Mouse (Mus musculus) spleen, adult 2 months (tissue): ENCODE measurements around the gene Gon7. TPM values are rescaled to one million over a fixed set of nuclear protein-coding genes. Genes with fewer than 3 reads are reported as not detected.

Experiments
- DNase-seq, 2 experiments: peaks; one replicate each; pipeline versions ENCODE4 v3.0.0 to v3.0.0-alpha.2; 2012 to 2021; ENCODE audit warnings: low spot score in 2 of 2, low read depth in 1 of 2
- H3K27ac ChIP-seq: fragments of 200-500 bp; 2 replicates; pipeline ENCODE4 v1.5.1; 2012; ENCODE audit warnings: low read length, inconsistent platforms; ENCODE audit not compliant: insufficient read depth
- H3K27me3 ChIP-seq: fragments of 200-500 bp; 2 replicates; pipeline ENCODE4 v1.6.1; 2012; ENCODE audit warnings: mild to moderate bottlenecking, moderate library complexity, low read length, inconsistent platforms; ENCODE audit not compliant: control insufficient read depth, insufficient read depth
- H3K36me3 ChIP-seq: fragments of 200-500 bp; 2 replicates; pipeline ENCODE4 v1.6.1; 2012; ENCODE audit warnings: mild to moderate bottlenecking, low read length, inconsistent platforms; ENCODE audit not compliant: control insufficient read depth, insufficient read depth
- H3K4me1 ChIP-seq: fragments of 200-500 bp; 2 replicates; pipeline ENCODE4 v1.6.1; 2011; ENCODE audit warnings: inconsistent platforms; ENCODE audit not compliant: control insufficient read depth, insufficient read depth, insufficient read length
- H3K4me3 ChIP-seq: fragments of 200-500 bp; 2 replicates; pipeline ENCODE4 v1.5.1; 2011; ENCODE audit warnings: mild to moderate bottlenecking, inconsistent platforms; ENCODE audit not compliant: insufficient read depth, insufficient read length; ENCODE audit errors: extremely low read depth
- CTCF ChIP-seq: fragments of 200-500 bp; IDR thresholded peaks from 2 replicates; pipeline ENCODE4 v1.5.1; 2011; ENCODE audit warnings: mild to moderate bottlenecking, inconsistent platforms; ENCODE audit not compliant: insufficient read depth, insufficient read length, insufficient replicate concordance; ENCODE audit errors: extremely low read depth
- POLR2A ChIP-seq: fragments of 200-500 bp; IDR thresholded peaks from 2 replicates; pipeline ENCODE4 v1.6.1; 2011; ENCODE audit warnings: low read depth, low read length, inconsistent platforms
- WGBS: fragments of 180-500 bp; shearing (Covaris S2); methylation state at CpG from one replicate; pipeline ENCODE4 v1.1.7; 2018; 5-methylcytosine and 5-hydroxymethylcytosine counted together
- polyA plus RNA-seq: library from polyadenylated mRNA; depleted of rRNA; stranded (reverse); fragments of >200 nt; gene quantifications from 2 replicates; pipeline ENCODE4 v1.2.3, GENCODE M21; 2012

Gene Gon7
- polyA plus RNA-seq, 1 experiment = 11.3 TPM

DNA sequence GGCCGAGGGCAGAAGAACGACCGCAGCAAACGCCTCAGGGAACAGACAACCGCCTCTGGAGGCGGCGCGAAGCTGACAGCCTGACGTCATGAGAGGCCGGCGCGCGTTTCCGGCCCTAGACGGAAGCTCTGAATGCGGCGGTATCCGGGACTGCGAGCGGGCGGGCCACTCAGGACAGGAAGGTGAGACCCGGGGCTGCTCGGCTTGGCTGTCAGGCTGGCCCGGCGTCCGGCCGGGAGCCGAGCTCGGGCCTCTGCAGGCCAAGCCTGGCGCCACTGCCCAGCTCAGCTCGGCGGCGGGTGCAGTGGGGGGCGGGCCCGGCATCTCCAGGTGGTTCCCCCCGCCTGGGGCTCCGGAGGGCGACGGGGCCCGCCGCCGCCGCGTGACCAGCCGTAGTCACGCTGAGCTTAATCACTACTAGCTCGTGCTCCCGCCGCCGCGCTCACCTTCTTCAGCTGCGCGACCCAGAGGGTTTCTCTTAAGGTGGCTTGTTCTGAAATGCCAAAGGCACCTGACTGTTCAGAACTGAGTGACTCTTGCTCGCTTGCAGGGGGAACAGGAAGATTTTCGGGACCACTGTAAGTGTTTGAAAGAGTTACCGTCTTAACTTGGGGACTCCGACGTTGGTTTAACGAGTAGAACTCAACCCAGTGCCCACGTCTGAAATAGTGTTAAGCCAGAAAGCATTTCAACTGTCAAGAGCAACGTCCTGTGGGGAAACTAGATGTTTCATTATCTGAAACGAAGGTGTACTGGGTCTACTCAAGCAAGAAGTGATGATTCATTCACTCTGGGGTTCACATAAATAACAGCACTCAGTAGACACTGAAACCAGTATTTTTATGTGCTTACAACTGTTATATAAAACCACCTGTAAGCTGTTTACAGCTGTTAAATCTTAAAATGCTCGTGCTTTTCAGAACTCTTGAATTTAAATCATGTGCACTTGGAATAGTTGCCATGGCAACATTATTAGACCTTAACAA is 13.7 kb downstream of the Gon7 start, which contains the start of the genes Moap1 and Tmem251:
Gene Moap1, minus strand, starts transcription at position 73 of the 986 bp plus-strand sequence.
Gene Tmem251, plus strand, starts transcription at position 174 of the 986 bp plus-strand sequence.
- TF ChIP-seq POLR2A = peak; percentile 43
- no peak for TF ChIP-seq CTCF
- under 1% methylated on average over 62 of the region's 63 CpGs for WGBS
- no peaks in the 10 kb centered on the region for H3K27me3 ChIP-seq

DNA sequence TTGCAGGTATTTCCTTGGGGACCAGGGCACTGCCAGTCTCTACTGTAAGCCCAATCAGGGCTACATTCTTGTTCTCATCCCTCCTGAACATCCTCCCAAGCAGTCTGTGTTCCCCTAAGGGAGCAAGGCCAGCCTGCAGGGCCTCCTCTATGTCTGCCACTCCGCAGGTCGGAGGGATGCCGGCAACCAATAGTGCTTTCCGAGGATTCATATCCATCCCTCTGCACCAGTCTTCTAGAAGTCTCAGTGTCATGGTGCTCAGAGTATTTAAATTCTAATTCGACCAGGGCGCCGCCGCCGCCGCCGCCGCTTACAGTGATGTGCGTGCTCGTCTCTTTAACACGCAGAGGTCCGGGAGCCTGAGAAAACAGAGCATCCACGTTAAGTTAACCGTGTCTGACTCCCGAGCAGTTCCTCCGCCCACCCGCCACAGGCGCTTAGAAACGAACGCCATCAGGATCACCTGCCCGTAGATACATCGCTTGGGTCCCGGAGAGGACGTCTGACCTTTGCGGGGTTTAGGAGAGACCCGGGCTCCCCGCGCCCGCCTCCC is 14.5 kb downstream of the Gon7 start:
- 1% methylated on average over 33 of the region's 33 CpGs for WGBS
- Histone ChIP-seq H3K36me3 (no peaks in the 10 kb centered on the region), H3K4me3 (peak overlapping the region; percentile 96), H3K4me1 (peaks cover 2% of the 10 kb centered on the region; the same call in 1 of the 2 replicates), H3K27me3 (no peaks in the 10 kb centered on the region), H3K27ac (peak overlapping the region; percentile 94)
- no peak for DNase-seq
- TF ChIP-seq POLR2A = no peak
- TF ChIP-seq CTCF = no peak

More for the DNA sequence above, 13.7 kb downstream of the Gon7 start, which contains the start of the genes Moap1 and Tmem251:
- H3K4me1 ChIP-seq = peaks cover 2% of the 10 kb centered on the region; the same call in 1 of the 2 replicates
- no peaks in the 10 kb centered on the region for H3K36me3 ChIP-seq
- H3K4me3 ChIP-seq = peak within 1 kb of the TSS; percentile 96
- H3K27ac ChIP-seq = peak within 1 kb of the TSS; percentile 94
- DNase-seq = peak; percentile 77 to 89

DNA sequence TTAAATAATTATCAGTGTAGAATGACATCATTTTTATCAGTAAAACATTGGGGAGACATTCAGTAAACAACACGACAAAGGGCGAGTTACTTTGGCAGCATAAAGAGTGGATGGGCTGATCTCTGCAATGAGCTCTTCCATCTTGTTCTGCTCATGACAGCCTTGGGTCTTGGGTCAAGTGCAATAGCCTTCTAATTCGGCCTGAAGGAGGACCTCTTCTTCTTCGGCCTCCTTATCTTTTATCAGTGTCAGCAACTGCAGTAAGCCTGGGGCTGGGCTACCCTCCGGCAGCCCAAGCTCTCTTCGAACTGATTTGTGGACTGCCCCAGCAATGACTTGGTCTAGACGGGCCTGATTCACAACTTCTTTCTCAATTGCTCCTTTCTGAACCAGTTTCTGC is 15.5 kb downstream of the Gon7 start:
- Histone ChIP-seq H3K36me3 (no peaks in the 10 kb centered on the region), H3K4me1 (peaks cover 2% of the 10 kb centered on the region; the same call in 1 of the 2 replicates), H3K27me3 (no peaks in the 10 kb centered on the region), H3K27ac (no peak overlapping the region), H3K4me3 (no peak overlapping the region)
- no peak for DNase-seq
- TF ChIP-seq CTCF (no peak), POLR2A (no peak)
- 86% methylated on average over 7 of the region's 7 CpGs for WGBS

DNA sequence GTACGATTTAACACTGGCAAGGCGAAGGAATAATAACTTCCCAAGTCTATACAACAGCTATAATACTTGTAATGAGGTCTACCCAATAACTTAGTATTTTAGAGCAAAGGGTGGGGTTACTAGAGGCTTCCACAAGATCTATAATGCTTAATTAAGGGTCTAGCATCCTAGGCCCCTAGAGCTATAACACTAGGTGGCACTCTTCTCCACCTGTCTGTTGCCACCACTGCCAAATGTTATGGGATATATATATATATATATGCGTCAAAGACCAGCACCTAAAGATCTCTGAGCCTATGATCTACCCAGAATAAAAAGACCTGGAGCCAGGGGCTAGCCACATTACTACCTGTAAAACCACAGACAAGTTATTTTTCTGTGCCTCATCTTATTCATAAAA is 17.3 kb downstream of the Gon7 start:
- TF ChIP-seq POLR2A (no peak), CTCF (no peak)
- Histone ChIP-seq H3K27ac (no peak overlapping the region), H3K27me3 (no peaks in the 10 kb centered on the region), H3K36me3 (no peaks in the 10 kb centered on the region), H3K4me3 (no peak overlapping the region), H3K4me1 (peaks cover 2% of the 10 kb centered on the region; the same call in 1 of the 2 replicates)
- DNase-seq = peak; percentile 22 to 26
- 68% methylated on average over 3 of the region's 3 CpGs for WGBS

DNA sequence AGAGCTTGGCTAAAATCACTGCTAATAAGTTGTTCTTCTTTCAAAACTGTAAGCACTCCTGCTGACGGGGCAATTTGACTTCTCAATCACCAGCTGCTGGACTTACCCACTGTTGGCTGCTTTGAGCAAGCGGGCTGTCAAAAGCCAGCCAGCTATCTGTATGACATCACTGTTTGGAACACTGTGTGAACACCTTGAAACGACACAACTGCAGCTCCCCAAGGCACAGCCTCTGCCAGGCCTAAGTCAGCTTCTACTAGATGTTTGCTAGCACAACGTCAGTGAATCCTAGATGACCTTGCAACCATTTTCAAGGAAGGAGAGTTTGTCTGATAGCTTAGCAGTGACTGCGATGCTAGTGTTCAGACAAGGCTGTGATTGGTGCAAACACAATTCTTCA is 18.5 kb downstream of the Gon7 start:
- no peak for DNase-seq
- Histone ChIP-seq H3K36me3 (no peaks in the 10 kb centered on the region), H3K27me3 (no peaks in the 10 kb centered on the region), H3K4me1 (peaks cover 2% of the 10 kb centered on the region; the same call in 1 of the 2 replicates), H3K4me3 (no peak overlapping the region), H3K27ac (no peak overlapping the region)
- WGBS = 83% methylated on average over 5 of the region's 5 CpGs
- TF ChIP-seq CTCF (no peak), POLR2A (no peak)

DNA sequence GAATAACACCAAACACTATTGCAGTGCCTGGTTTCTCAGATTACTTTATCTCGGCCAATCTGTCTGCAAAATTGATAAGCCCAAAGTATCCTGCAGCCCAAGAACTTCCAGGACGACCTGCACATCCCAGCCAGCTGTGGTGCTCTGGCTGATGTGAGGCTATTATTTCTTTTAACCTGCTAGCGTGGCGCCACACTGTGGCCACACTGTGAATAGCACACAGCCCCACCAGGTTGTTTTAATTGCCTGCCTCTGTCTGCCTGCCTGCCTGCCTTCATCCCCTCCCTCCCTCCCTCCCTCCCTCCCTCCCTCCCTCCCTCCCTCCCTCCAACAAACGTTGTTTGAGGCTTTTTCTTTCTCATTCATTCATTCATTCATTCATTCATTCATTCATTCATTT is 24.2 kb downstream of the Gon7 start:
- TF ChIP-seq CTCF = peak; percentile 76; the same call in 1 of the 2 replicates
- TF ChIP-seq POLR2A = no peak
- no peaks in the 10 kb centered on the region for H3K36me3 ChIP-seq
- H3K4me3 ChIP-seq = no peak overlapping the region
- 17% methylated on average over 4 of the region's 5 CpGs for WGBS
- peaks cover 10% of the 10 kb centered on the region; the same call in 1 of the 2 replicates for H3K4me1 ChIP-seq
- DNase-seq = peak in 1 of 2 experiments; percentile 43
- no peaks in the 10 kb centered on the region for H3K27me3 ChIP-seq
- no peak overlapping the region for H3K27ac ChIP-seq
